Mouse (Mus musculus) MEL (cell line): ENCODE measurements around the gene Epyc.

Experiments
- CTCF ChIP-seq, 3 experiments: IDR thresholded peaks in 2 of 3; conservative IDR thresholded peaks in 1 of 3; 2 replicates each; pipeline ENCODE4 v1.5.1; 2011 to 2012; ENCODE audit warnings: low read length in 3 of 3, low read depth in 2 of 3, mild to moderate bottlenecking in 2 of 3, improper control_type of control experiment in 1 of 3, inconsistent platforms in 1 of 3, mixed read lengths in 1 of 3, moderate library complexity in 1 of 3; ENCODE audit not compliant: control insufficient read depth in 1 of 3, insufficient read depth in 1 of 3, poor library complexity in 1 of 3, severe bottlenecking in 1 of 3
- ETS1 ChIP-seq: IDR thresholded peaks from 2 replicates; pipeline ENCODE4 v1.6.1; 2012; ENCODE audit warnings: low read depth, mild to moderate bottlenecking, inconsistent platforms, low read length, improper control_type of control experiment, moderate library complexity
- HCFC1 ChIP-seq: IDR thresholded peaks from 2 replicates; pipeline ENCODE4 v1.6.1; 2012; ENCODE audit warnings: low read depth, mild to moderate bottlenecking, inconsistent platforms, low read length, improper control_type of control experiment, moderate library complexity
- MAX ChIP-seq: IDR thresholded peaks from 2 replicates; pipeline ENCODE4 v1.6.1; 2011; ENCODE audit warnings: low read length, improper control_type of control experiment
- MEF2A ChIP-seq: IDR thresholded peaks from 2 replicates; pipeline ENCODE4 v1.6.1; 2014; ENCODE audit warnings: low read depth, mild to moderate bottlenecking, inconsistent platforms, low read length, improper control_type of control experiment; ENCODE audit not compliant: poor library complexity, insufficient replicate concordance, severe bottlenecking; ENCODE audit errors: extremely low read depth
- POLR2A ChIP-seq, 2 experiments: IDR thresholded peaks; 2 replicates each; pipeline ENCODE4 v1.6.1; 2011 to 2012; ENCODE audit warnings: low read length in 2 of 2, mild to moderate bottlenecking in 2 of 2, control low read depth in 1 of 2, improper control_type of control experiment in 1 of 2, low read depth in 1 of 2, moderate library complexity in 1 of 2; ENCODE audit not compliant: control insufficient read depth in 1 of 2, insufficient read depth in 1 of 2, poor library complexity in 1 of 2
- POLR2AphosphoS5 ChIP-seq: IDR thresholded peaks from 2 replicates; pipeline ENCODE4 v1.6.1; 2012; ENCODE audit warnings: low read depth, borderline replicate concordance, mild to moderate bottlenecking, inconsistent platforms, low read length, moderate library complexity, mixed read lengths
- RAD21 ChIP-seq: IDR thresholded peaks from 2 replicates; pipeline ENCODE4 v1.6.1; 2011; ENCODE audit warnings: mild to moderate bottlenecking, low read depth, low read length, improper control_type of control experiment
- SMC3 ChIP-seq: IDR thresholded peaks from 2 replicates; pipeline ENCODE4 v1.6.1; 2011; ENCODE audit warnings: low read depth, low read length, improper control_type of control experiment
- TAL1 ChIP-seq: IDR thresholded peaks from 2 replicates; pipeline ENCODE4 v1.6.1; 2012; ENCODE audit warnings: mild to moderate bottlenecking, inconsistent platforms, low read length, moderate library complexity, mixed read lengths
- ZC3H11A ChIP-seq: IDR thresholded peaks from 2 replicates; pipeline ENCODE4 v1.6.1; 2012; ENCODE audit warnings: low read depth, mild to moderate bottlenecking, inconsistent platforms, low read length, improper control_type of control experiment
- ZNF384 ChIP-seq: IDR thresholded peaks from 2 replicates; pipeline ENCODE4 v1.6.1; 2012; ENCODE audit warnings: low read depth, mild to moderate bottlenecking, inconsistent platforms, low read length, improper control_type of control experiment

DNA sequence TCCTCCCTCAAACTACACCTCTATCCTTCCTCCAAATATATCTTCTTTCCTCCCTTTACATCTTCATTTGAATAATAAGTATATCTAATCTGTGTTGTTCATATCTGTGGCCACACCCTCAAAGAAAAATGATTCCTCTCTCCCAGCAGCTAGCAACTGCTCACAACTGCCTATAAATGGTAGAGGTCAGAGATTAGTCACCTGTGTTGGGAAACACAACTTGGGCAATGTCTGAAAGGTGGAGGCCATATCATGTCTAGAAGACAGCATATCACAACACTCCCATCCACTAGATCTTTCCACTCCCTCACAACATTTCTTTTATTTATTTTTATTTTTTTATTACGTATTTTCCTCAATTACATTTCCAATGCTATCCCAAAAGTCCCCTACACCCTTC is 15.6 kb downstream of the Epyc start:
- TF ChIP-seq CTCF (IDR thresholded peaks at IDR 0.05 in 2 of 3, conservative IDR thresholded peaks at IDR 0.05 in 1 of 3; ENCODE audit: control insufficient read depth in 1 of 3, insufficient read depth in 1 of 3, low read depth in 2 of 3, low read length in 3 of 3, poor library complexity in 1 of 3, severe bottlenecking in 1 of 3) (no peak), POLR2A (IDR thresholded peaks at IDR 0.05; ENCODE audit: control insufficient read depth in 1 of 2, insufficient read depth in 1 of 2, low read depth in 1 of 2, low read length in 2 of 2, poor library complexity in 1 of 2) (no peak), MAX (no peak), ZC3H11A (no peak), HCFC1 (no peak), ETS1 (no peak), SMC3 (no peak), RAD21 (no peak), MEF2A (no peak), POLR2AphosphoS5 (no peak), TAL1 (no peak), ZNF384 (no peak)
